ENCODE assay signal across 25 mouse cellular contexts in the genomic region with DNA sequence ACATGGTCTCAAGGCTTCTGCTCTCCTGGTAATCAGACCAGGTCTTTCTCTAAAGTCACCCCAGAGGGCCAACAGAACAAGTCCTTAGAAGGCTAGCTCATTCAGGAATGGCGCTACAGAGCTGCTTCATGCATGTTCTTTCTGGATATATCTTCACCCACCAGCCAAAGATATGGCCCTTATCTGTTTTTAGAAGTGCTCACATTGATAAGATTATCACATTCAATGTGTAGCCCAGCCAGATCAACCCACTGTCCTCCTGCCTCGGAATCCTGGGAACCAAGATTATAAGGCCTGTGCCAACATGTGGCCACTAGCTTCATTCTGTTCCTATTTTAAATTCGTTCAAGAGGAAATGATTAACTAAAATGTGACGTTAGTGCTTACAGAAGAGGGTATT. TPM values are rescaled to one million over a fixed set of nuclear protein-coding genes. Genes with fewer than 3 reads are reported as not detected.
A peak's percentile ranks its signal among the peaks of the same experiment; 100 is the strongest.
DNase-seq lines count a peak whose midpoint lies in the region; ATAC-seq and TF ChIP-seq lines count a peak whose summit lies in the region.
"Had no signal": no experiment of that assay in that cellular context is flagged by ENCODE, and none has a peak within 500 bp of the region (broad histone marks: within the 10 kb centered on the region; RNA-seq: fewer than 3 reads in every experiment).

No protein-coding gene starts in this region.

- TF ChIP-seq POLR2A in liver, adult 2 months (IDR thresholded peaks at IDR 0.05; ENCODE audit: extremely low read depth, insufficient read depth, low read length): no peak

- 77% methylated on average over 4 of the region's 4 CpGs for WGBS in kidney, embryonic 14.5 days
- whole genome bisulfite sequencing in liver, adult 2 months: 20% methylated on average over 4 of the region's 4 CpGs

- no peak overlapping the region for H3K4me3 ChIP-seq in kidney, embryonic 14.5 days (ENCODE audit: low read length)
- no peak overlapping the region for H3K4me3 ChIP-seq in liver, adult 2 months (ENCODE audit: insufficient read depth, low read depth, low read length)
- no peak overlapping the region; the same call in 1 of the 2 replicates for H3K4me3 ChIP-seq in G1E (ENCODE audit: low read depth, low read length)
- H3K4me3 ChIP-seq: embryonic facial prominence, embryonic 15.5 days; erythroblast, embryonic 14.5 days; forebrain, embryonic 10.5 days; gastrocnemius, adult 2 months; heart, embryonic 10.5 days; hindbrain, embryonic 10.5 days had no signal

- H3K4me1 ChIP-seq in kidney, embryonic 14.5 days (ENCODE audit: control insufficient read depth, insufficient read depth, low read length): peaks cover 15% of the 10 kb centered on the region; the same call in 1 of the 2 replicates
- peaks cover 13% of the 10 kb centered on the region for H3K4me1 ChIP-seq in liver, adult 2 months (ENCODE audit: control insufficient read depth, insufficient read depth, low read length)
- peaks cover 79% of the 10 kb centered on the region for H3K4me1 ChIP-seq in G1E (ENCODE audit: insufficient read depth, low read depth, low read length)

- no peak overlapping the region for H3K9ac ChIP-seq in kidney, embryonic 14.5 days (ENCODE audit: low read depth, low read length)
- H3K9ac ChIP-seq in liver, adult 2 months (ENCODE audit: low read depth, low read length): no peak overlapping the region
- H3K9ac ChIP-seq: embryonic facial prominence, embryonic 15.5 days; hindbrain, embryonic 14.5 days had no signal

- peaks cover 20% of the 10 kb centered on the region; the same call in 1 of the 2 replicates for H3K79me2 ChIP-seq in liver, adult 2 months (ENCODE audit: control insufficient read depth, insufficient read depth, low read length)

- H3K27me3 ChIP-seq in kidney, embryonic 14.5 days (ENCODE audit: control insufficient read depth, insufficient read depth, low read length): no peaks in the 10 kb centered on the region
- H3K27me3 ChIP-seq in liver, adult 2 months (ENCODE audit: control insufficient read depth, insufficient read depth, low read length): no peaks in the 10 kb centered on the region
- H3K27me3 ChIP-seq in G1E (ENCODE audit: insufficient read depth, low read length): no peaks in the 10 kb centered on the region
- H3K27me3 ChIP-seq: CH12.LX; embryonic facial prominence, embryonic 15.5 days had no signal

- no peak for TF ChIP-seq CTCF in liver, adult 2 months (IDR thresholded peaks at IDR 0.05; ENCODE audit: low read depth, low read length)
- TF ChIP-seq CTCF in G1E (IDR thresholded peaks at IDR 0.05; ENCODE audit: low read depth, low read length): no peak

- H3K9me3 ChIP-seq in kidney, embryonic 14.5 days (ENCODE audit: control insufficient read depth, low read length): no peaks in the 10 kb centered on the region
- no peaks in the 10 kb centered on the region for H3K9me3 ChIP-seq in G1E (replicated peaks)
- H3K9me3 ChIP-seq: embryonic facial prominence, embryonic 15.5 days; forebrain, embryonic 10.5 days; heart, embryonic 10.5 days; hindbrain, embryonic 10.5 days had no signal

- ATAC-seq in kidney, embryonic 14.5 days (ENCODE audit: low FRiP score, low TSS enrichment): no peak
- peak; percentile 80 for ATAC-seq in G1E (ENCODE audit: extremely low read depth, insufficient number of reproducible peaks, low FRiP score, poor library complexity, severe bottlenecking)
- ATAC-seq in megakaryocyte-erythroid progenitor cell, adult 5-6 weeks (replicated peaks; ENCODE audit: low FRiP score, low TSS enrichment, poor library complexity, severe bottlenecking): 0 out of 2 replicates have a peak, but pooled peaks have one; percentile 14
- ATAC-seq: forebrain, embryonic 14.5 days had no signal

- DNase-seq in kidney, adult 18-20 months: peak; percentile 13
- peak; percentile 81 for DNase-seq in liver, adult 2 months (ENCODE audit: extremely low read depth, low read depth, low spot score)
- no peak for DNase-seq in liver
- peak; percentile 28 for DNase-seq in G1E (ENCODE audit: low spot score)
- DNase-seq: adrenal gland, postnatal 10 days; cerebellum, adult 11 months; cerebellum, adult 8-10 months; cerebellum, postnatal 14 days; embryo, embryonic 11 days; gastrocnemius, adult 2 months; gastrocnemius, postnatal 25 days; heart, postnatal 14 days had no signal

- no peaks in the 10 kb centered on the region for H3K36me3 ChIP-seq in kidney, embryonic 14.5 days (ENCODE audit: control insufficient read depth, insufficient read depth, low read length)
- H3K36me3 ChIP-seq in liver, adult 2 months (ENCODE audit: control insufficient read depth, insufficient read depth, low read length): no peaks in the 10 kb centered on the region
- peaks cover 8% of the 10 kb centered on the region for H3K36me3 ChIP-seq in G1E (replicated peaks)
- H3K36me3 ChIP-seq: embryonic facial prominence, embryonic 15.5 days; forebrain, embryonic 10.5 days; heart, embryonic 10.5 days; hindbrain, embryonic 10.5 days had no signal

- H3K27ac ChIP-seq in kidney, embryonic 14.5 days (ENCODE audit: low read depth, low read length): no peak overlapping the region
- H3K27ac ChIP-seq in liver, adult 2 months (replicated peaks; ENCODE audit: insufficient read depth, low read depth, low read length): no peak overlapping the region
- H3K27ac ChIP-seq: embryonic facial prominence, embryonic 15.5 days; forebrain, embryonic 10.5 days; gastrocnemius, adult 2 months; heart, embryonic 10.5 days; hindbrain, embryonic 10.5 days; hindbrain, embryonic 14.5 days had no signal

- H3K4me2 ChIP-seq in kidney, embryonic 14.5 days (replicated peaks; ENCODE audit: low read depth, low read length): no peak overlapping the region
- H3K4me2 ChIP-seq: embryonic facial prominence, embryonic 15.5 days; hindbrain, embryonic 14.5 days had no signal

RNA-seq across cellular contexts. Expression of a gene that starts 4.6 kb away (rescaled TPM):
- 14.6 and 23.9 TPM in 2 replicates for polyA plus RNA-seq in kidney, embryonic 14.5 days (2014; fragmentation: Nextera tagmentation; extraction: Ambion mirVana)
- 9.7 and 13.6 TPM in 2 replicates for total RNA-seq in liver, adult 2 months (2014; rRNA removed)
- 15.9 and 16.2 TPM in 2 replicates for polyA plus RNA-seq in liver, adult 2 months (2012; rRNA removed)
- total RNA-seq in G1E (2014; fragmentation: Nextera tagmentation) (81.1 and 127 TPM in 2 replicates), G1E (2017) (39.3 and 44.5 TPM in 2 replicates)
- 30.4 and 41.0 TPM in 2 replicates for polyA plus RNA-seq in G1E (2012)
- total RNA-seq in megakaryocyte-erythroid progenitor cell, adult 5-6 weeks (2014; fragmentation: Nextera tagmentation): 31.7 and 38.8 TPM in 2 replicates
- total RNA-seq in megakaryocyte-erythroid progenitor cell, adult 5-6 weeks (2017): 15.4 and 42.1 TPM in 2 replicates

RNA-seq across cellular contexts. Expression of a gene that starts 11.9 kb away (rescaled TPM):
- polyA plus RNA-seq in kidney, embryonic 14.5 days (2014; fragmentation: Nextera tagmentation; extraction: Ambion mirVana): 0.16 and 0.46 TPM in 2 replicates
- not detected in 2 replicates for total RNA-seq in liver, adult 2 months (2014; rRNA removed)
- polyA plus RNA-seq in liver, adult 2 months (2012; rRNA removed): not detected in 2 replicates
- total RNA-seq in G1E (2014; fragmentation: Nextera tagmentation) (not detected in 2 replicates), G1E (2017) (0.38 and 0.46 TPM in 2 replicates)
- polyA plus RNA-seq in G1E (2012): not detected in 2 replicates
- not detected in 2 replicates for total RNA-seq in megakaryocyte-erythroid progenitor cell, adult 5-6 weeks (2014; fragmentation: Nextera tagmentation)
- not detected in 2 replicates for total RNA-seq in megakaryocyte-erythroid progenitor cell, adult 5-6 weeks (2017)
- total RNA-seq: adrenal gland, postnatal 10 days; adrenal gland, postnatal 4 days; gastrocnemius, adult 2 months; gastrocnemius, postnatal 25 days; granulocyte monocyte progenitor cell, adult 5-6 weeks; heart, postnatal 14 days had no signal
- polyA plus RNA-seq: erythroblast, embryonic 14.5 days had no signal

RNA-seq across cellular contexts. Expression of a gene that starts 47.0 kb away (rescaled TPM):
- polyA plus RNA-seq in kidney, embryonic 14.5 days (2014; fragmentation: Nextera tagmentation; extraction: Ambion mirVana): 210 and 232 TPM in 2 replicates
- total RNA-seq in liver, adult 2 months (2014; rRNA removed): 275 and 293 TPM in 2 replicates
- polyA plus RNA-seq in liver, adult 2 months (2012; rRNA removed): 89.6 and 90.8 TPM in 2 replicates
- total RNA-seq in G1E (2014; fragmentation: Nextera tagmentation) (225 and 235 TPM in 2 replicates), G1E (2017) (200 and 213 TPM in 2 replicates)
- polyA plus RNA-seq in G1E (2012): 10.3 and 11.3 TPM in 2 replicates
- 207 and 215 TPM in 2 replicates for total RNA-seq in megakaryocyte-erythroid progenitor cell, adult 5-6 weeks (2014; fragmentation: Nextera tagmentation)
- 222 and 233 TPM in 2 replicates for total RNA-seq in megakaryocyte-erythroid progenitor cell, adult 5-6 weeks (2017)

RNA-seq across cellular contexts. Expression of a gene that starts 57.1 kb away (rescaled TPM):
- polyA plus RNA-seq in kidney, embryonic 14.5 days (2014; fragmentation: Nextera tagmentation; extraction: Ambion mirVana): 0.06 and 0.28 TPM in 2 replicates
- total RNA-seq in liver, adult 2 months (2014; rRNA removed): under 0.01 TPM in 1 of 2 replicates, not detected in the other
- polyA plus RNA-seq in liver, adult 2 months (2012; rRNA removed): not detected in 2 replicates
- total RNA-seq in G1E (2014; fragmentation: Nextera tagmentation) (not detected in 2 replicates), G1E (2017) (0.11 TPM in 1 of 2 replicates, not detected in the other)
- polyA plus RNA-seq in G1E (2012): not detected in 2 replicates
- not detected in 2 replicates for total RNA-seq in megakaryocyte-erythroid progenitor cell, adult 5-6 weeks (2014; fragmentation: Nextera tagmentation)
- not detected in 2 replicates for total RNA-seq in megakaryocyte-erythroid progenitor cell, adult 5-6 weeks (2017)
- total RNA-seq: CH12.LX; common myeloid progenitor, adult 5-6 weeks; granulocyte monocyte progenitor cell, adult 5-6 weeks had no signal
